Mouse (Mus musculus) gastrocnemius, postnatal 4 days (tissue): ENCODE measurements around the gene Obscn. TPM values are rescaled to one million over a fixed set of nuclear protein-coding genes. Genes with fewer than 3 reads are reported as not detected.

Experiments used
- DNase-seq, 2 experiments: peaks; one replicate each; pipeline ENCODE4 v3.0.0; 2021 to 2022; ENCODE audit warnings: low spot score in 2 of 2, mixed read lengths in 2 of 2
- microRNA-seq: library from miRNA; unstranded; fragments of <30 nt; microRNA quantifications from one replicate; pipeline ENCODE4 v1.2.0, GENCODE M21; 2021
- total RNA-seq, 2 experiments: library from RNA; stranded (reverse); gene quantifications; 2 replicates each; pipeline ENCODE4 v1.2.3; 2021

Gene Obscn
- total RNA-seq, 2 experiments from 2014 or later, result 462 to 554 TPM

DNA sequence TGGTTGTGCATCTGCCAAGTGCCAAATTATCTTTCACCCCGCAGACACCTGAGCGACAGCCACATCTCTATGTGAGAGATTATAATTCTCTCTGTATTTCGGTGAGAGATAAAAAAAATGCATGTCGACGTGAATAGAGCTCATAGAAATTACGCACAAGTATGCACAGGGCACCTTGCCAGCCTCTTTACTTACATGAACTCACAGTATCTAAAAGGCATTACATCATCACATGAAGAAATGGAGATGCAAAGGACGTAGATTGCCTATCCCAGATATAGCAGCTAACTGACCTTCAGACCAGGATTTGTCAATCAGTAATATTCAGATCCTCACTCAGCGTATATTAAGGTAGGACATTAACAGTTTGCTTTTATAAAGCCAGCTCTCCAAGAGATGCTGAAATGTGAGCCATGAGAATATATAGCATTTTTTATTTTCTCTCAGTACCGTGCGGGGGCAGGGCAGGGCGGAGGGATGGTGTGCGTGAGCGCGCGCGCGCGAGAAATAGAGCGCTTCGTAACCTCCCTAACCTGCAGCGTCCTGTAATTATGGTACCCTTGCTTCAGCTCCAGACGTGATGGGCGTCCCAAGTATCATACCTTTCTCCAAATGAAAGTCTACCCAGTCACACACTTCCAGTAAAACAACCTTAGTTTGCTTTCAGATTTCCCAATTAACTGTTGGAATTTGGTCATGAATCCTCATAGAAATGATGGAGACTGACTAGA lies 188.2 kb downstream of the Obscn start:
- no peak for DNase-seq

DNA sequence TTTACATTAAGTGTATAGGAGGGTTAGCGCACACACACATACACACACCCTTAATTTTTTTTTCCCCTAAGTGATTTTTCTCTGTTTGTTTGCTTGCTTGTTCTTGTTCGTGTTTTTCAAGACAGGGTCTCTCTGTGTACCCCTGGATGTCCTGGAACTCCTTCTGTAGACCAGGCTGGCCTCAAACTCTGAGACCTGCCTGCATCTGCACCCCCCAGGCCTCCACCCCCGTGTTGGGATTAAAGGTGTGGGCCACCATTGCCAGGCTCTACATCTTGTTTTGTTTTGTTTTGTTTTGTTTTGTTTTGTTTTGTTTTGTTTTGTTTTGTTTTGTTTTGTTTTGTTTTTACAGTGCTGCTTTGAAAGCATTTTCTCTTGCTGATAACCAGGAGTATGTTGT lies 188.9 kb downstream of the Obscn start:
- DNase-seq, result no peak

Small RNA genes within 50 kb of the gene (microRNA-seq; reads per million reads assigned to microRNA genes)
- not detected for gene Gm44313

Other genes with a start within 250 kb of the Obscn start
- gene Zfp39, start 232.2 kb downstream of the Obscn start, total RNA-seq, result 1 to 10 TPM; 6.9 to 8.1 TPM
- gene Btnl10, start 218.5 kb downstream of the Obscn start, total RNA-seq, result under 1 TPM in 1 of 2 experiments, not detected in 1; 0.18 TPM
- gene Rnf187, start 197.5 kb downstream of the Obscn start, total RNA-seq, result 100 to 1,000 TPM; 161 to 162 TPM
- 10 to 100 TPM in 1 of 2 experiments, 1 to 10 TPM in 1; 9.8 to 17.0 TPM for gene Hist3h2ba, start 187.5 kb downstream of the Obscn start, total RNA-seq
- 10 to 100 TPM; 37.1 to 42.7 TPM for gene Hist3h2a, start 181.7 kb downstream of the Obscn start, total RNA-seq
- under 1 TPM; 0.23 to 0.29 TPM for gene Trim17, start 181.7 kb downstream of the Obscn start, total RNA-seq
- gene Trim11, start 158.3 kb downstream of the Obscn start, total RNA-seq, result 10 to 100 TPM; 16.7 to 19.6 TPM
- gene Iba57, start 27.3 kb upstream of the Obscn start, total RNA-seq, result 10 to 100 TPM in 1 of 2 experiments, 1 to 10 TPM in 1; 9.9 to 10.0 TPM
- gene Gjc2, start 46.8 kb upstream of the Obscn start, total RNA-seq, result 1 to 10 TPM; 1.7 to 2.1 TPM
- 10 to 100 TPM; 27.4 to 29.9 TPM for gene Guk1, start 55.8 kb upstream of the Obscn start, total RNA-seq
- gene Mrpl55, start 66.1 kb upstream of the Obscn start, total RNA-seq, result 10 to 100 TPM; 29.8 to 35.1 TPM
- 1 to 10 TPM; 7.8 to 8.1 TPM for gene 2310033P09Rik, start 71.9 kb upstream of the Obscn start, total RNA-seq
- 100 to 1,000 TPM; 264 to 267 TPM for gene Arf1, start 91.9 kb upstream of the Obscn start, total RNA-seq
- gene Wnt3a, start 154.3 kb upstream of the Obscn start, total RNA-seq, result not detected
- gene Wnt9a, start 170.5 kb upstream of the Obscn start, total RNA-seq, result 10 to 100 TPM; 12.8 to 15.4 TPM
- not detected for gene Prss38, start 239.3 kb upstream of the Obscn start, total RNA-seq